Mouse (Mus musculus) CH12.LX (cell line): Measurements from ENCODE around the gene Coro2a.

Source experiments
- BHLHE40 ChIP-seq: IDR thresholded peaks from 2 replicates; pipeline ENCODE4 v1.6.1; 2011; ENCODE audit warnings: mild to moderate bottlenecking, low read depth, low read length, improper control_type of control experiment
- CTCF ChIP-seq, 2 experiments: IDR thresholded peaks in 1 of 2; conservative IDR thresholded peaks in 1 of 2; 2 replicates each; pipeline ENCODE4 v1.5.1; 2011 to 2012; ENCODE audit warnings: low read depth in 2 of 2, low read length in 2 of 2, improper control_type of control experiment in 1 of 2, inconsistent platforms in 1 of 2, mild to moderate bottlenecking in 1 of 2, moderate library complexity in 1 of 2
- ELF1 ChIP-seq: IDR thresholded peaks from 2 replicates; pipeline ENCODE4 v1.6.1; 2014; ENCODE audit warnings: low read depth, mild to moderate bottlenecking, inconsistent platforms, low read length, improper control_type of control experiment
- EP300 ChIP-seq: IDR thresholded peaks from 2 replicates; pipeline ENCODE4 v1.6.1; 2011; ENCODE audit warnings: low read length, improper control_type of control experiment
- GABPA ChIP-seq: IDR thresholded peaks from 2 replicates; pipeline ENCODE4 v1.6.1; 2012; ENCODE audit warnings: low read depth, low read length, improper control_type of control experiment, inconsistent platforms; ENCODE audit not compliant: insufficient replicate concordance
- JUN ChIP-seq: IDR thresholded peaks from 2 replicates; pipeline ENCODE4 v1.6.1; 2011; ENCODE audit warnings: low read depth, mild to moderate bottlenecking, low read length, improper control_type of control experiment, moderate library complexity; ENCODE audit not compliant: insufficient read depth
- KAT2A ChIP-seq: IDR thresholded peaks from 2 replicates; pipeline ENCODE4 v1.6.1; 2012; ENCODE audit warnings: low read length, improper control_type of control experiment, inconsistent platforms; ENCODE audit not compliant: insufficient replicate concordance
- MYC ChIP-seq: IDR thresholded peaks from 2 replicates; pipeline ENCODE4 v1.6.1; 2011; ENCODE audit warnings: low read depth, mild to moderate bottlenecking, improper control_type of control experiment, low read length
- POLR2A ChIP-seq: IDR thresholded peaks from 2 replicates; pipeline ENCODE4 v1.6.1; 2011; ENCODE audit warnings: low read depth, mild to moderate bottlenecking, improper control_type of control experiment, low read length
- POLR2AphosphoS2 ChIP-seq: IDR thresholded peaks from 2 replicates; pipeline ENCODE4 v1.6.1; 2011; ENCODE audit warnings: low read depth, low read length, improper control_type of control experiment
- TCF12 ChIP-seq: IDR thresholded peaks from 2 replicates; pipeline ENCODE4 v1.6.1; 2014; ENCODE audit warnings: low read depth, mild to moderate bottlenecking, inconsistent platforms, low read length, improper control_type of control experiment
- ZKSCAN1 ChIP-seq: IDR thresholded peaks from 2 replicates; pipeline ENCODE4 v1.6.1; 2012; ENCODE audit warnings: low read depth, inconsistent platforms, low read length, improper control_type of control experiment, borderline replicate concordance
- ZMIZ1 ChIP-seq: IDR thresholded peaks from 2 replicates; pipeline ENCODE4 v1.6.1; 2012; ENCODE audit warnings: low read depth, mild to moderate bottlenecking, inconsistent platforms, low read length, improper control_type of control experiment

- TF ChIP-seq GABPA, result no peak
- TF ChIP-seq POLR2A, result no peak
- no peak for TF ChIP-seq ELF1
- TF ChIP-seq CTCF (conservative IDR thresholded peaks at IDR 0.05 in 1 of 2, IDR thresholded peaks at IDR 0.05 in 1 of 2; ENCODE audit: low read depth in 2 of 2, low read length in 2 of 2), result no peak
- no peak for TF ChIP-seq POLR2AphosphoS2
- no peak for TF ChIP-seq EP300
- TF ChIP-seq TCF12, result no peak
- TF ChIP-seq BHLHE40, result no peak
- no peak for TF ChIP-seq ZKSCAN1
- TF ChIP-seq KAT2A, result no peak
- no peak for TF ChIP-seq MYC
- no peak for TF ChIP-seq JUN
- TF ChIP-seq ZMIZ1, result no peak
These were observed 108.9 kb downstream of the Coro2a start for GRCm38 (mm10) chr4:46493071-46493470.
